Mouse (Mus musculus) regulatory T cell (primary cell): Measurements from ENCODE around the gene Vkorc1.

Source experiments
- in situ Hi-C: fragments of 300-600 bp; cut with MboI, MseI; formaldehyde crosslinking; loops from one replicate; pipeline ENCODE4 v1.15.1; 2025; ENCODE audit warnings: high pct_unique_total_duplicates

Vkorc1 gene

GRCm38 (mm10) chr7:127876467-127877348, 18.7 kb downstream of the Vkorc1 start, which contains the start of gene Zfp668:
Gene Zfp668, minus strand, starts transcription at chr7:127876828.
- in situ Hi-C loops: no loop called here

GRCm38 (mm10) chr7:127876041-127876466, 19.4 kb downstream of the Vkorc1 start, which contains the start of gene Zfp646:
Gene Zfp646, plus strand, starts transcription at chr7:127876221.
- in situ Hi-C loops: no loop called here

GRCm38 (mm10) chr7:127875627-127876001, 19.8 kb downstream of the Vkorc1 start:
- in situ Hi-C loops: no loop called here

- in situ Hi-C loops: no loop called here
These were observed 20.4 kb downstream of the Vkorc1 start for GRCm38 (mm10) chr7:127874812-127875626.

GRCm38 (mm10) chr7:127870136-127870821, 25.1 kb downstream of the Vkorc1 start:
- in situ Hi-C loops: no loop called here

- in situ Hi-C loops: loop anchor here (5.0 kb wide), 1 partner anchor 62 kb away; no protein-coding TSS in a partner anchor
These were observed 26.1 kb downstream of the Vkorc1 start for GRCm38 (mm10) chr7:127869149-127869810.

GRCm38 (mm10) chr7:127867641-127868040, 27.8 kb downstream of the Vkorc1 start:
- in situ Hi-C loops: loop anchor here (5.0 kb wide), 1 partner anchor 60 kb away; no protein-coding TSS in a partner anchor

- in situ Hi-C loops: loop anchor here (5.0 kb wide), 1 partner anchor 59 kb away; no protein-coding TSS in a partner anchor
These were observed 29.0 kb downstream of the Vkorc1 start for GRCm38 (mm10) chr7:127866434-127866833.

- in situ Hi-C loops: no loop called here
These were observed 37.2 kb downstream of the Vkorc1 start for GRCm38 (mm10) chr7:127858258-127858657.

- in situ Hi-C loops: no loop called here
These were observed 44.5 kb downstream of the Vkorc1 start for GRCm38 (mm10) chr7:127850906-127851305.

- in situ Hi-C loops: no loop called here
These were observed 45.2 kb downstream of the Vkorc1 start for GRCm38 (mm10) chr7:127849973-127850875.
